Mouse (Mus musculus) bone marrow macrophage, adult 2 months (primary cell): Measurements from ENCODE around the gene Fars2. TPM values are rescaled to one million over a fixed set of nuclear protein-coding genes. Genes with fewer than 3 reads are reported as not detected.

Source experiments
- H3K27ac ChIP-seq: 2 replicates; pipeline ENCODE4 v1.5.1; 2012; ENCODE audit warnings: low read depth, low read length; ENCODE audit not compliant: insufficient read depth
- H3K4me1 ChIP-seq: 2 replicates; pipeline ENCODE4 v1.6.1; 2012; ENCODE audit warnings: low read length; ENCODE audit not compliant: control insufficient read depth, insufficient read depth
- H3K4me3 ChIP-seq: 2 replicates; pipeline ENCODE4 v1.5.1; 2012; ENCODE audit warnings: mild to moderate bottlenecking, low read length, moderate library complexity; ENCODE audit not compliant: insufficient read depth
- CTCF ChIP-seq: IDR thresholded peaks from 2 replicates; pipeline ENCODE4 v1.5.1; 2012; ENCODE audit warnings: low read depth, mild to moderate bottlenecking, low read length, moderate library complexity
- POLR2A ChIP-seq: IDR thresholded peaks from 2 replicates; pipeline ENCODE4 v1.6.1; 2012; ENCODE audit warnings: mild to moderate bottlenecking, low read depth, low read length, borderline replicate concordance
- polyA plus RNA-seq: library from polyadenylated mRNA; stranded (reverse); fragments of >200 nt; gene quantifications from 2 replicates; pipeline ENCODE4 v1.2.4, GENCODE M21; 2012; ENCODE audit not compliant: missing spikeins, insufficient read depth, insufficient read length

The Fars2 gene
- polyA plus RNA-seq, 1 experiment = 28.6 TPM

DNA sequence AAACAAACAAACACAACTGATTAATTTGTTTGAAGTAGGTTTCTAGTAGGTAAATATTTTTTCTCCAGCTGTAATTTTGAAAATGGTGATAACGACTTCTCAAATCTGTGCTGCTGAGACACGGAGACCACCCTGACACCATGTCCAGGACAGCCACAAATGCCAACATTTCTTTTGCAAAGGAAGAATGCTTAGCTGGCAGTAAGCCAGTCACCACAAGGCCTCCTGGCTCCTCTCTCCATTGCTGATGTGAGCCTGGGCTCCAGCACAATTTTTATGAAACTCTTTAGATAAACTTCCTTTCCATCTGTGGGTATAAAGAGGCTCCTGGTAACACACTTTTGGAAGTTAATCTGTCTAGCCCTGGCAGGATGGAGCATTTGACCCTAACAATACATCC lies 632.8 kb downstream of the Fars2 start:
- TF ChIP-seq POLR2A = no peak
- no peak for TF ChIP-seq CTCF

GRCm38 (mm10) chr13:36751861-36752260 lies 634.6 kb downstream of the Fars2 start:
- Histone ChIP-seq H3K4me3 (no peak overlapping the region), H3K4me1 (no peaks in the 10 kb centered on the region), H3K27ac (no peak overlapping the region)
- TF ChIP-seq CTCF = no peak
- no peak for TF ChIP-seq POLR2A

More for the DNA sequence above, 632.8 kb downstream of the Fars2 start:
- Histone ChIP-seq H3K4me1 (no peaks in the 10 kb centered on the region), H3K4me3 (no peak overlapping the region), H3K27ac (no peak overlapping the region)

DNA sequence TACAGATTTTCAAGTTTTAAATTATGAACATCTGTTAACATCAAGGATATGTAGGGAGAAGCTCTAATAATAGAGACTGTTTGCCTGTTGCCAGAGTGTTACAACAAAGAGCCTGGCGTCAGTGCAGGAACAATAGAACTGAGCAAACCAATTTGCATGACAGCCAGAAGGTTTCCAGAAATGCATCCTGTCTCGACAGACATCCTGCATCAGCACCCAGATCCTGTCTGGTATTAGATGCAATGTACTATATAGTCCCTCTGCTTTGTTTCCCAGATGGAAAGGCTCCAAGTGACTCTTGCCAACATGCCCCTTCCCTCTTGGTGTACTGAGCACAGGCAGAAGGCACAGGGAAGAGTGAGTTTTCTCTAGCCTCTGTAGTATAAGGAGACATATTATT lies 649.6 kb downstream of the Fars2 start:
- H3K27ac ChIP-seq = no peak overlapping the region
- no peak overlapping the region for H3K4me3 ChIP-seq
- no peaks in the 10 kb centered on the region for H3K4me1 ChIP-seq
- no peak for TF ChIP-seq CTCF
- no peak for TF ChIP-seq POLR2A

Other genes starting within 250 kb of the Fars2 start
- 2.1 and 2.9 TPM in 2 replicates for gene Rpp40, start 211.1 kb upstream of the Fars2 start, polyA plus RNA-seq
- gene Ppp1r3g, start 158.6 kb upstream of the Fars2 start, polyA plus RNA-seq = not detected in 2 replicates
- 8.6 and 9.8 TPM in 2 replicates for gene Lyrm4, start 114 bp downstream of the Fars2 start, polyA plus RNA-seq